Mouse (Mus musculus) liver, postnatal 0 days (tissue): Measurements from ENCODE around the gene Irf4. TPM values are rescaled to one million over a fixed set of nuclear protein-coding genes. Genes with fewer than 3 reads are reported as not detected.

Experiments
- ATAC-seq: fragments of 200-750 bp; cut with Nextera tagmentation; 2 replicates; pipeline ENCODE4 v1.8.0; 2017; ENCODE audit warnings: mild to moderate bottlenecking, moderate library complexity
- DNase-seq: peaks from one replicate; pipeline ENCODE4 v3.0.0-alpha.2; 2016
- H3K27ac ChIP-seq: fragments of 300-500 bp; sonication (generic); 2 replicates; pipeline ENCODE4 v1.5.1; 2014; ENCODE audit warnings: antibody characterized with exemption, moderate library complexity, mild to moderate bottlenecking, low read depth
- H3K27me3 ChIP-seq: fragments of 300-500 bp; sonication (generic); 2 replicates; pipeline ENCODE4 v1.6.1; 2014; ENCODE audit warnings: low read length, control low read depth, mixed read lengths; ENCODE audit not compliant: insufficient read depth
- H3K36me3 ChIP-seq: fragments of 300-500 bp; sonication (generic); replicated peaks from 2 replicates; pipeline ENCODE4 v1.6.1; 2014; ENCODE audit warnings: mild to moderate bottlenecking, control low read depth, low read length, moderate library complexity, mixed read lengths; ENCODE audit not compliant: insufficient read depth
- H3K4me1 ChIP-seq: fragments of 300-500 bp; sonication (generic); 2 replicates; pipeline ENCODE4 v1.6.1; 2014; ENCODE audit warnings: antibody characterized with exemption, mild to moderate bottlenecking, control low read depth; ENCODE audit not compliant: insufficient read depth
- H3K4me2 ChIP-seq: fragments of 300-500 bp; sonication (generic); 2 replicates; pipeline ENCODE4 v1.6.1; 2014; ENCODE audit warnings: low read depth, mild to moderate bottlenecking, low read length, moderate library complexity, mixed read lengths
- H3K4me3 ChIP-seq: fragments of 300-500 bp; sonication (generic); 2 replicates; pipeline ENCODE4 v1.5.1; 2014; ENCODE audit warnings: low read depth, low read length
- H3K9ac ChIP-seq: fragments of 300-500 bp; sonication (generic); replicated peaks from 2 replicates; pipeline ENCODE4 v1.6.1; 2014; ENCODE audit warnings: mild to moderate bottlenecking, moderate library complexity
- H3K9me3 ChIP-seq: fragments of 300-500 bp; sonication (generic); 2 replicates; pipeline ENCODE4 v1.6.1; 2016; ENCODE audit warnings: mild to moderate bottlenecking, control low read depth, low read length, mixed read lengths
- CTCF ChIP-seq: sonication (generic); IDR thresholded peaks from 2 replicates; pipeline ENCODE4 v1.5.1; 2016; ENCODE audit warnings: antibody characterized with exemption, low read depth
- EP300 ChIP-seq: IDR thresholded peaks from 2 replicates; pipeline ENCODE4 v1.6.1; 2016; ENCODE audit warnings: antibody characterized with exemption, low read depth, mild to moderate bottlenecking
- WGBS: fragments of 180-500 bp; shearing (Covaris S2); extraction: QIAGEN DNeasy Blood & Tissue Kit; methylation state at CpG from one replicate; pipeline ENCODE4 v1.1.7; 2014; ENCODE audit not compliant: insufficient replicate concordance; 5-methylcytosine and 5-hydroxymethylcytosine counted together
- polyA plus RNA-seq: library from polyadenylated mRNA; unstranded; fragments of >200 nt; fragmentation: Nextera tagmentation; extraction: Ambion mirVana; gene quantifications from 2 replicates; pipeline ENCODE4 v1.2.1, GENCODE M21; 2015

Gene Irf4
- polyA plus RNA-seq, 1 experiment from 2014 or later, result 1.1 TPM

DNA sequence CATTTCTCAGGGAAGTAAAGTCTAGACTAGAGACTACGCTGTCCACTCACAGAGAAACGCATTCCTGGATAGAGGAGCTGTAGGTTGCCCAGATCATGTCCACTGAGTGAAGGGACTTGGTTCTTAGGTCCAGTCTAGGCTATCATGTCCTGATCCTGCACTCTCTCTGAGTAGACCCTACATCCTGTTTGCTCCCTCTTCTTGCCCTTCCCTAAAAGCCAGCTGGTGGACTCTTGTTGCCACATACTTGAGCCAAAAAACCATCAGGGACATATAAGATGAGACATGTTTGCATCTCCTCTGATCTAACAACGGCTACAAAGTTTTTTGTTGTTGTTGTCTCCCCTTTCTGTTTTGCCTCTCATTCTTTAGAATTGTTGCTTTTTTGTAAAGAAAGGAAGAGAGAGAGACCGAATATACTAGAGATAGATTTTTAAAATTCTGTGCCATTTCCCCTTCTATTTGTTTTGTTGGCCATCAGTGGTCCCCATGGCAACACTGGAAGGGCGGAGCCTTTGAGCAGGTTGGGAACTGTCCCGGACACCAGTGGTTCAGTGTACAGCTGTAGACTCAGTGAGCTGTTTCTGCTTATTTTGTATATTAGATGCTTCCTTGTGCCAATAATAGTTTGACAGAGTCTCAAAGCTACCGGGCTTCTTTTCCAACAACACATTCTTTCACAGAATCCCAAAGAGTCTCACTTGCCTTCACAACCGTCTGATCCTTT is 15.2 kb downstream of the Irf4 start:
- 68% methylated on average over 8 of the region's 8 CpGs for WGBS
- Histone ChIP-seq H3K27me3 (no peaks in the 10 kb centered on the region), H3K27ac (no peak overlapping the region), H3K9me3 (no peaks in the 10 kb centered on the region), H3K4me3 (no peak overlapping the region), H3K9ac (no peak overlapping the region), H3K4me2 (no peak overlapping the region), H3K4me1 (no peaks in the 10 kb centered on the region), H3K36me3 (no peaks in the 10 kb centered on the region)
- TF ChIP-seq EP300, result no peak
- no peak for TF ChIP-seq CTCF
- ATAC-seq (no peak), DNase-seq (no peak)

DNA sequence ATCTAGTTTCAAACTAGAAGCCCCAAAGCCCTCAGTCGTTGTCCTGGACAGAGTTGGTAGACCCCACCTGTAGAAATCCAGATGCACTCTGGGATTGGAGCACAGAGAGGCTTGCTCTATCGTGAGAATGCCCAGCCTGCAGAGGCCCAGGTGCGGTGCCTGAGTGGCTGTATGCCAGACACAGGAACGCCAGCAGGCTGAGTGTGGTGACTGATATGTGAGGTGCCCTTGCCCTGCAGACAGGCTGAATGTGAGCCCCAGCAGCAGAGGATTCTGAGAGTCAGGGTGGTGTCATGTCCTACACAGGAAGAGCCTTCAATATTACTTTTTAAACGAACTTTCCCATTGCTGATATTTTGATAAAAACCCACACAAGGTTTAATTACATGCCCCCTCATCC is 16.9 kb downstream of the Irf4 start:
- Histone ChIP-seq H3K4me2 (no peak overlapping the region), H3K36me3 (no peaks in the 10 kb centered on the region), H3K27me3 (no peaks in the 10 kb centered on the region), H3K9me3 (no peaks in the 10 kb centered on the region), H3K4me1 (no peaks in the 10 kb centered on the region), H3K9ac (no peak overlapping the region), H3K27ac (no peak overlapping the region), H3K4me3 (no peak overlapping the region)
- TF ChIP-seq EP300, result no peak
- no peak for TF ChIP-seq CTCF
- 51% methylated on average over 5 of the region's 5 CpGs for WGBS
- ATAC-seq (no peak), DNase-seq (no peak)

DNA sequence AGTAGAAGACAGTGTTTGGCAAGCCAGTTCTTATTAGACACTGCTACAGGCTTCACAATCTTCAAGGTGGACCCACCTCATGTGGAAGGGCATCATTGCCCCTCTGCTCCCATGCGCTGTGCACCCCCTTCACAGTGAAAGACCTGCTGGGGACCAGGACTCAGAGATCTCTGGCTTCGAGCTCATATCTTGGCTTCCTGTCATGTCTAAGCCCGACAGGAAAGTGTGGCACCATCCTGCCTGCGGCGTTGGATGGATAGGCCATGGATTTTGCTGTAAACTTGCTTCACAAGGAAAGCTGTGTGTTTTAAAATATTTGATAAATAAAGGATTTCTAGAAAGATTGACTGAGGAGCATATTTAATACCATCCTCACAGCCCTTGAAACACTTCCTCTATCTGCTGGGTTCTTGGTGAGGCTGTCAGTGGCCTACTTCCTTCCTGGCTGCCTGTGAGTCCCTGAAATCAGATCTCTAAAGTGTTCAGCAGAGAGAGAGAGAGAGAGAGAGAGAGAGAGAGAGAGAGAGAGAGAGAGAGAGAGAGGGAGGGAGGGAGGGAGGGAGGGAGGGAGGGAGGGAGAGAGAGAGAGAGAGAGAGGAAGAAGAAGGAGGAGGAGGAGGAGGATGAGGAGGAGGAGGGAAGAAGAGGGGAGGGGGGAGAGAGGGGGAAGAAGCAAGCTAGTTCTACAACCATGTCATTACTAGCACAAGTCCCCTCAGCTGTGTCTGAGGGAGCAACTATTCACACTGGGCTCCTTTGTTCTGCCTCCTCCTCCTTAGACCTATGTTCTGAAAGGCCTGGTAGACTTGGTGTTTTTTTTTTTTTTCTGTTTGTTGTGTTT is 17.8 kb downstream of the Irf4 start:
- 40% methylated on average over 5 of the region's 5 CpGs for WGBS
- no peak overlapping the region for H3K27ac ChIP-seq

DNA sequence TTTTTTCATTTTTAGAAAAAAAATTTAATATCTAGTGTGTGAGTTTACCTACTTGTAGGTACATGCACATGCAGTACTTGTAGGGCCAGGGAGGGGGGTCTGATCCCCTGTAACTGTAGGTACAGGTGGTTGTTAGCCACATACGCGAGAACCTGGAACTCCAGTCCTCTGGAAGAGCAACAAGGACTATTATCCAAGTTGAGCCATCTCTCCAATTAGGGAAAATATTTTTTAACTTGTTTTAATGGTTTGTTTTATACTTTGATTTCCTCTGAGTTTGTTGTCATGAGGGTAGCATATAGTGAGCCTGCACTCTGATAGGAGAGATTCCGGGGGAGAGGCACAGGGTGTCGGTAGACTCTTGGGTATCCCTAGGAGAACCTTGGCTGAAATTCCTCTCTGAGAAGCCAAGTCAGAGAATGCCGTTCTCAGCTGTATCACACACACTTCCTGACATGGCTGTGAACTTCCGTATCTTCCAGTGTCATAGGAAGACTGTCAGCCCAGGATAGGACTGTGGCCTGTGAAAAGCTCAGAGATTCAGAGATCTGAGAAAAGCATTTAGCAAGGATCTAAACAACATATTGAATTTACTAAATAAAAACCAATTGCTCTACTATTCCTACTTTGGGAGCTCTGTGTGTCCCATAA is 18.6 kb downstream of the Irf4 start:
- no peaks in the 10 kb centered on the region for H3K27me3 ChIP-seq
- WGBS, result 64% methylated on average over 6 of the region's 6 CpGs
- H3K36me3 ChIP-seq, result no peaks in the 10 kb centered on the region
- no peak for ATAC-seq
- H3K4me3 ChIP-seq, result no peak overlapping the region
- no peaks in the 10 kb centered on the region for H3K4me1 ChIP-seq
- H3K9ac ChIP-seq, result no peak overlapping the region
- H3K4me2 ChIP-seq, result no peak overlapping the region
- TF ChIP-seq CTCF (no peak), EP300 (no peak)
- H3K27ac ChIP-seq, result no peak overlapping the region
- DNase-seq, result no peak
- no peaks in the 10 kb centered on the region for H3K9me3 ChIP-seq

More for the DNA sequence above, 17.8 kb downstream of the Irf4 start:
- H3K9me3 ChIP-seq, result no peaks in the 10 kb centered on the region
- no peak overlapping the region for H3K4me2 ChIP-seq
- H3K4me1 ChIP-seq, result no peaks in the 10 kb centered on the region
- H3K36me3 ChIP-seq, result no peaks in the 10 kb centered on the region
- DNase-seq (no peak), ATAC-seq (no peak)
- TF ChIP-seq EP300, result no peak
- no peak for TF ChIP-seq CTCF
- no peak overlapping the region for H3K4me3 ChIP-seq
- H3K9ac ChIP-seq, result no peak overlapping the region
- no peaks in the 10 kb centered on the region for H3K27me3 ChIP-seq

DNA sequence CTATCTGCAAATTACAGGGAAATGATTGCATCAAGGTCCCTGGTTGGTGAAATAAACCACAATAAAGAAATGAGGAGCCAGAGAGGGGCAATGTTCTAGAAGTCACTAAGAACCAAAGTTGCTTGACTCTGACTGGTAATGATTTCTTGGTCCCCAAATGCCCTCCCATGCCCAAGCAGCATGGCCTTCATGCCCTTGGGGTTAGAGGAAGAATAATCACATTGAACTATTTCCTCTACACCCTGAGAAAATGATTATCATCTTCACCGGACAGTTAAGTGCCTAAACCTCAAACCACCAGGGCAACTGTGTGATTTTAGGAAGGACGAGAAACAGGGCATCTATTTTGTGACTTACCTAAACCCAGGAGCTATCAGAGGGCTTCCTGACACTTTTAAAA is 27.0 kb downstream of the Irf4 start:
- H3K4me2 ChIP-seq, result no peak overlapping the region
- H3K9me3 ChIP-seq, result no peaks in the 10 kb centered on the region
- no peak for TF ChIP-seq EP300
- TF ChIP-seq CTCF, result no peak
- no peaks in the 10 kb centered on the region for H3K27me3 ChIP-seq
- ATAC-seq (no peak), DNase-seq (no peak)
- no peaks in the 10 kb centered on the region for H3K4me1 ChIP-seq
- 20% methylated on average over 2 of the region's 2 CpGs for WGBS
- H3K36me3 ChIP-seq, result no peaks in the 10 kb centered on the region
- no peak overlapping the region for H3K9ac ChIP-seq
- H3K27ac ChIP-seq, result no peak overlapping the region
- no peak overlapping the region for H3K4me3 ChIP-seq

DNA sequence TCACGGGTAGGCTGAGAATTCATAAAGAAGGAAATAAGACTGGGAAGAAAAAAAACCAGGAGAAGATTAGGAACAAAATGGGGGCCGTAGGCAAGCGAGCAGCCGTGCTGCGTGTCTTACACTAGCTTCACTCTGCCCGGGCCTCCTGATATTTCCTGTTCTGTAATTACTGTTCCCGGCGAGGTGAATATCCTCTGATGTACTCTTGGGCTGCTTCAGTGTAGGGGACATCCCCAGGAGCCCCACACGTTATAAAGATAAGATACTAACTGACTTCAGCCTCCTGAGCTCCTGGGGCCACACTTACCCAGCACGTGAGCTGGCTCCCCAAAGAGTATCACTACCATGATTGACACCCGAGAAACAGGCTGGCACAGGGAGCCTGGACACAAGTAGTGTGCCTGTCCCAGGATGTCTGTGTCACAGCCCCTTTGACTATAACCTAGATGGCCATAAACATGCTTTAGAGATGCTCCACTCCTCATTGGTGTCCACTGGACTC is 28.7 kb downstream of the Irf4 start:
- H3K9ac ChIP-seq, result no peak overlapping the region
- ATAC-seq, result no peak
- 37% methylated on average over 11 of the region's 11 CpGs for WGBS
- no peaks in the 10 kb centered on the region for H3K36me3 ChIP-seq
- H3K27ac ChIP-seq, result no peak overlapping the region
- H3K9me3 ChIP-seq, result no peaks in the 10 kb centered on the region
- H3K27me3 ChIP-seq, result no peaks in the 10 kb centered on the region
- H3K4me1 ChIP-seq, result no peaks in the 10 kb centered on the region
- no peak for DNase-seq
- no peak overlapping the region for H3K4me3 ChIP-seq
- TF ChIP-seq CTCF (no peak), EP300 (no peak)
- H3K4me2 ChIP-seq, result no peak overlapping the region
